Mouse (Mus musculus): ENCODE results near the gene Zfp871.

DNA sequence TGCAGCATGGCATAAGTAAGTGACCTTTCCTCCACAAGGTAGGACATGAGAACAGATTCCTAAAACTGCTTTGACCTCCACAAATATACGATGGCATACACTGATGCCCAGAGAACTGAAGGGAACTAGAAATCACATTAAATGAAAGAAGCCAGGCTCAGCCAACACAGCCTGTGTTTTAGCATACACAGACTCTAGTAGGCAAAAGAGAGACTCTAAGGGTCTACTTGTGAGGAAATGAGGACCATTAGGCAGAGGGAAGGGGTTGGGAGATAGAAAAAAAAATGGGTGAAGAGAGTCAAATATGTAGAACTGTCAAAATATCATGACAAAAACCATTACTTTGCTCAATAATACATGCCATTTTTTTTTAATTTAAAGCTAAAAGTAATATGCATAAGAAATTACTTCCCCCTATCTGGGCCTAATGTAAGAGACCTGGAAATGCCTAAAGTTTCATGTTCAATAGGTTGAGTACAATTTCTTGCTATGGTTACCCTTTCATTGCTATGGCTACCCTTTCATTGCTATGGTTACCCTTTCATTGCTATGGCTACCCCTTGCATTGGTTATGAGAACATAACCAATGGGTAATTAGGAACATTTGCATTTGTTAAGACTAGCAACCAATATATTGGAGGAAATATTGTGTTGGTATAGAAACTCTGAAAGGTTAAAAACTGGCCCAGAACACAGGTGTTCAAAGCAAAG, 28.1 kb upstream of the Zfp871 start:
- TF ChIP-seq CTCF (IDR thresholded peaks at IDR 0.05; ENCODE audit: low read depth, low read length), result no peak
- no peak for TF ChIP-seq POLR2AphosphoS5 (IDR thresholded peaks at IDR 0.05; ENCODE audit: insufficient replicate concordance, low read depth, low read length)

Data from G1E (cell line).